Mouse (Mus musculus): ENCODE data around the gene Rtbdn. TPM values are rescaled to one million over a fixed set of nuclear protein-coding genes. Genes with fewer than 3 reads are reported as not detected.
A peak's percentile ranks its signal among the peaks of the same experiment; 100 is the strongest.

Gene Rtbdn
- polyA plus RNA-seq, 1 experiment: not detected

DNA sequence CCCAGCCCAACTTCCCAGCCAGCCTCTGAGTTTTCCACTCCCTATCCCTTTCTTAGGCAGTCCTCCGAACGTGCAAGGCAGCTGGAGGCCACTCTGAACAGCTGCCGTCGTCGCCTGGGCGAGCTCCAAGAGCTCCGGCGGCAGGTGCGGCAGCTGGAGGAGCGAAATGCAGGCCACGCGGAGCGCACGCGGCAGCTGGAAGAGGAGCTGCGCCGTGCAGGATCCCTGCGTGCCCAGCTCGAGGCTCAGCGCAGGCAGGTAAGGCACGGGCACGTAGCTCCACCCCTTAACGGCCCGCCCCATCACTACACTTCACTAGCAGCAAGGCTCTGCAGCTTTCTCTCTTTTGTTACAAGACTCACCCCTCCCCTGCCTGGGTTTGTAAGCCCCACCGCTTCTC lies 48.9 kb downstream of the Rtbdn start:
- TF ChIP-seq POLR2A (IDR thresholded peaks at IDR 0.05; ENCODE audit: borderline replicate concordance, control insufficient read depth, low read depth, low read length): no peak
- TF ChIP-seq CTCF (IDR thresholded peaks at IDR 0.05; ENCODE audit: control insufficient read depth, insufficient read depth, low read length): no peak
- 87% methylated on average over 25 of the region's 25 CpGs for WGBS
- Histone ChIP-seq H3K27ac (ENCODE audit: control insufficient read depth, insufficient read depth, low read depth, low read length, poor library complexity) (no peak overlapping the region), H3K4me1 (ENCODE audit: control insufficient read depth, insufficient read depth, low read length) (peaks cover 3% of the 10 kb centered on the region), H3K4me3 (replicated peaks; ENCODE audit: control insufficient read depth, low read depth, low read length) (no peak overlapping the region)

GRCm38 (mm10) chr8:84996978-84997377 lies 50.2 kb downstream of the Rtbdn start:
- H3K27ac ChIP-seq (ENCODE audit: control insufficient read depth, insufficient read depth, low read depth, low read length, poor library complexity): no peak overlapping the region
- peaks cover 1% of the 10 kb centered on the region for H3K4me1 ChIP-seq (ENCODE audit: control insufficient read depth, insufficient read depth, low read length)
- H3K4me3 ChIP-seq (replicated peaks; ENCODE audit: control insufficient read depth, low read depth, low read length): no peak overlapping the region
- TF ChIP-seq CTCF (IDR thresholded peaks at IDR 0.05; ENCODE audit: control insufficient read depth, insufficient read depth, low read length): no peak
- TF ChIP-seq POLR2A (IDR thresholded peaks at IDR 0.05; ENCODE audit: borderline replicate concordance, control insufficient read depth, low read depth, low read length): no peak
- whole genome bisulfite sequencing: 86% methylated on average over 5 of the region's 5 CpGs

DNA sequence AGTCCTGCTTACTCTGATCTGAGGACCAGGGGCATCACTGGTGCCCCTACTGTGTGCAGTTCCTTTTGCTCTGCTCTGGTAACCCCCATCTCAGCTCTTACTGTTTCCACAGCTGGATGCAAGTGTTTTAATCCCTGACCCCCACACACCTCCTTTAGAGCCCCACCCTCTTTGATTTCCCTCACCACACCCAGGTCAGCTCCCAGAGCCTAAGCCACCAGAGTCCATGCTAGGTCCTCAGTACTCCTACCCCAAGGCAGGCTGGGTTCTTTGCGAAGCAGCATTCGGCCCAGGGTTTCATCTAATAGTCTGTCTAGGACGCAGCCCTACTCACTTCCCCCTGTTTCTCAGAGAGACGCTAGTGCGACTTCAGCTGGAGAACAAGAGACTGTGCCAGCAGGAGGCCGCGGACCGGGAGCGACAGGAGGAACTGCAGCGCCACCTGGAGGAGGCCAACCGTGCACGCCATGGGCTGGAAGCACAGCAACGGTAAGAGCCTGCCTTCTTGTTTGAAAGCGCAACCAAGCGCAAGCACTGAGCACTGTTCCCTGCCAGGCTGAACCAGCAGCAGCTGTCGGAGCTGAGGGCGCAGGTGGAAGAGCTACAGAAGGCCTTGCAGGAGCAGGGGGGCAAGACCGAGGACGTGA lies 51.0 kb downstream of the Rtbdn start:
- WGBS: 4% methylated on average over 19 of the region's 19 CpGs
- TF ChIP-seq CTCF (IDR thresholded peaks at IDR 0.05; ENCODE audit: control insufficient read depth, insufficient read depth, low read length) (peak; percentile 99), POLR2A (IDR thresholded peaks at IDR 0.05; ENCODE audit: borderline replicate concordance, control insufficient read depth, low read depth, low read length) (peak; percentile 38; the same call in 1 of the 2 replicates)
- no peak overlapping the region for H3K4me3 ChIP-seq (replicated peaks; ENCODE audit: control insufficient read depth, low read depth, low read length)
- no peak overlapping the region for H3K27ac ChIP-seq (ENCODE audit: control insufficient read depth, insufficient read depth, low read depth, low read length, poor library complexity)
- peaks cover 1% of the 10 kb centered on the region for H3K4me1 ChIP-seq (ENCODE audit: control insufficient read depth, insufficient read depth, low read length)

Other genes with a start within 250 kb of the Rtbdn start
- 59.2 and 125 TPM in 2 replicates for gene Lyl1, start 245.5 kb upstream of the Rtbdn start, polyA plus RNA-seq (2011; ENCODE audit: insufficient read depth, insufficient read length, low replicate concordance, missing spikeins)
- 12.0 and 27.2 TPM in 2 replicates for gene G430095P16Rik, start 224.0 kb upstream of the Rtbdn start, polyA plus RNA-seq (2011; ENCODE audit: insufficient read depth, insufficient read length, low replicate concordance, missing spikeins)
- gene Nfix, start 146.6 kb upstream of the Rtbdn start, polyA plus RNA-seq (2011; ENCODE audit: insufficient read depth, insufficient read length, low replicate concordance, missing spikeins): 20.6 and 23.7 TPM in 2 replicates
- gene Dand5, start 124.2 kb upstream of the Rtbdn start, polyA plus RNA-seq (2011; ENCODE audit: insufficient read depth, insufficient read length, low replicate concordance, missing spikeins): 2.2 and 3.3 TPM in 2 replicates
- 9.2 and 20.5 TPM in 2 replicates for gene Gadd45gip1, start 115.5 kb upstream of the Rtbdn start, polyA plus RNA-seq (2011; ENCODE audit: insufficient read depth, insufficient read length, low replicate concordance, missing spikeins)
- gene Rad23a, start 106.3 kb upstream of the Rtbdn start, polyA plus RNA-seq (2011; ENCODE audit: insufficient read depth, insufficient read length, low replicate concordance, missing spikeins): 169 and 222 TPM in 2 replicates
- gene Calr, start 100.1 kb upstream of the Rtbdn start, polyA plus RNA-seq (2011; ENCODE audit: insufficient read depth, insufficient read length, low replicate concordance, missing spikeins): 342 and 475 TPM in 2 replicates
- 36.6 and 59.1 TPM in 2 replicates for gene Farsa, start 90.0 kb upstream of the Rtbdn start, polyA plus RNA-seq (2011; ENCODE audit: insufficient read depth, insufficient read length, low replicate concordance, missing spikeins)
- 32.6 and 36.7 TPM in 2 replicates for gene Syce2, start 74.9 kb upstream of the Rtbdn start, polyA plus RNA-seq (2011; ENCODE audit: insufficient read depth, insufficient read length, low replicate concordance, missing spikeins)
- gene Gcdh, start 53.1 kb upstream of the Rtbdn start, polyA plus RNA-seq (2011; ENCODE audit: insufficient read depth, insufficient read length, low replicate concordance, missing spikeins): 19.1 and 33.0 TPM in 2 replicates
- gene Klf1, start 45.1 kb upstream of the Rtbdn start, polyA plus RNA-seq (2011; ENCODE audit: insufficient read depth, insufficient read length, low replicate concordance, missing spikeins): 142 and 168 TPM in 2 replicates
- 35.0 and 54.0 TPM in 2 replicates for gene Dnase2a, start 38.4 kb upstream of the Rtbdn start, polyA plus RNA-seq (2011; ENCODE audit: insufficient read depth, insufficient read length, low replicate concordance, missing spikeins)
- not detected in 2 replicates for gene Mast1, start 9.6 kb upstream of the Rtbdn start, polyA plus RNA-seq (2011; ENCODE audit: insufficient read depth, insufficient read length, low replicate concordance, missing spikeins)
- gene Gm49661, start 22.4 kb downstream of the Rtbdn start, polyA plus RNA-seq (2011; ENCODE audit: insufficient read depth, insufficient read length, low replicate concordance, missing spikeins): not detected in 2 replicates
- gene Prdx2, start 22.6 kb downstream of the Rtbdn start, polyA plus RNA-seq (2011; ENCODE audit: insufficient read depth, insufficient read length, low replicate concordance, missing spikeins): 1,113 and 1,804 TPM in 2 replicates
- gene Rnaseh2a, start 22.8 kb downstream of the Rtbdn start, polyA plus RNA-seq (2011; ENCODE audit: insufficient read depth, insufficient read length, low replicate concordance, missing spikeins): 40.8 and 54.9 TPM in 2 replicates
- gene Junb, start 31.7 kb downstream of the Rtbdn start, polyA plus RNA-seq (2011; ENCODE audit: insufficient read depth, insufficient read length, low replicate concordance, missing spikeins): 11.1 and 18.4 TPM in 2 replicates
- 3.5 and 7.3 TPM in 2 replicates for gene Hook2, start 43.6 kb downstream of the Rtbdn start, polyA plus RNA-seq (2011; ENCODE audit: insufficient read depth, insufficient read length, low replicate concordance, missing spikeins)
- not detected in 2 replicates for gene Best2, start 67.5 kb downstream of the Rtbdn start, polyA plus RNA-seq (2011; ENCODE audit: insufficient read depth, insufficient read length, low replicate concordance, missing spikeins)
- 20.7 and 46.6 TPM in 2 replicates for gene Asna1, start 78.3 kb downstream of the Rtbdn start, polyA plus RNA-seq (2011; ENCODE audit: insufficient read depth, insufficient read length, low replicate concordance, missing spikeins)
- gene Trir, start 79.8 kb downstream of the Rtbdn start, polyA plus RNA-seq (2011; ENCODE audit: insufficient read depth, insufficient read length, low replicate concordance, missing spikeins): 240 and 300 TPM in 2 replicates
- 35.5 and 49.9 TPM in 2 replicates for gene Tnpo2, start 89.9 kb downstream of the Rtbdn start, polyA plus RNA-seq (2011; ENCODE audit: insufficient read depth, insufficient read length, low replicate concordance, missing spikeins)
- 4.1 and 14.3 TPM in 2 replicates for gene Fbxw9, start 113.1 kb downstream of the Rtbdn start, polyA plus RNA-seq (2011; ENCODE audit: insufficient read depth, insufficient read length, low replicate concordance, missing spikeins)
- 4.3 TPM in 1 of 2 replicates, not detected in the other for gene Gm5741, start 121.0 kb downstream of the Rtbdn start, polyA plus RNA-seq (2011; ENCODE audit: insufficient read depth, insufficient read length, low replicate concordance, missing spikeins)
- 31.0 and 39.6 TPM in 2 replicates for gene Dhps, start 124.8 kb downstream of the Rtbdn start, polyA plus RNA-seq (2011; ENCODE audit: insufficient read depth, insufficient read length, low replicate concordance, missing spikeins)
- 26.9 and 42.0 TPM in 2 replicates for gene Wdr83os, start 133.7 kb downstream of the Rtbdn start, polyA plus RNA-seq (2011; ENCODE audit: insufficient read depth, insufficient read length, low replicate concordance, missing spikeins)
- gene Wdr83, start 134.3 kb downstream of the Rtbdn start, polyA plus RNA-seq (2011; ENCODE audit: insufficient read depth, insufficient read length, low replicate concordance, missing spikeins): 57.4 and 100 TPM in 2 replicates
- 19.2 and 64.3 TPM in 2 replicates for gene Man2b1, start 136.3 kb downstream of the Rtbdn start, polyA plus RNA-seq (2011; ENCODE audit: insufficient read depth, insufficient read length, low replicate concordance, missing spikeins)
- not detected in 2 replicates for gene Zfp791, start 176.1 kb downstream of the Rtbdn start, polyA plus RNA-seq (2011; ENCODE audit: insufficient read depth, insufficient read length, low replicate concordance, missing spikeins)
- gene Cks1brt, start 204.9 kb downstream of the Rtbdn start, polyA plus RNA-seq (2011; ENCODE audit: insufficient read depth, insufficient read length, low replicate concordance, missing spikeins): not detected in 2 replicates